Mouse (Mus musculus) heart, adult 9 months (tissue): ENCODE results near the gene Snd1.

Experiments used
- DNase-seq, 2 experiments: peaks; one replicate each; pipeline ENCODE4 v3.0.0; 2022; ENCODE audit warnings: low spot score in 2 of 2

The Snd1 gene

GRCm38 (mm10) chr6:28546943-28547342 lies 72.0 kb downstream of the Snd1 start:
- DNase-seq = no peak

GRCm38 (mm10) chr6:28549374-28549773 lies 74.4 kb downstream of the Snd1 start:
- DNase-seq = no peak

- no peak for DNase-seq
Observed at GRCm38 (mm10) chr6:28550255-28551004, 75.5 kb downstream of the Snd1 start.

- no peak for DNase-seq
Observed at GRCm38 (mm10) chr6:28554470-28554869, 79.5 kb downstream of the Snd1 start.

GRCm38 (mm10) chr6:28555002-28555401 lies 80.1 kb downstream of the Snd1 start:
- no peak for DNase-seq

GRCm38 (mm10) chr6:28555428-28555827 lies 80.5 kb downstream of the Snd1 start:
- DNase-seq = no peak

- no peak for DNase-seq
Observed at GRCm38 (mm10) chr6:28557728-28558127, 82.8 kb downstream of the Snd1 start.

- DNase-seq = no peak
Observed at GRCm38 (mm10) chr6:28559419-28559818, 84.5 kb downstream of the Snd1 start.

- no peak for DNase-seq
Observed at GRCm38 (mm10) chr6:28561291-28561995, 86.5 kb downstream of the Snd1 start.

- no peak for DNase-seq
Observed at GRCm38 (mm10) chr6:28562323-28563044, 87.5 kb downstream of the Snd1 start.

- DNase-seq = no peak
Observed at GRCm38 (mm10) chr6:28567978-28568377, 93.0 kb downstream of the Snd1 start.

GRCm38 (mm10) chr6:28571946-28572345 lies 97.0 kb downstream of the Snd1 start:
- no peak for DNase-seq

- peak in 1 of 2 experiments; percentile 16 for DNase-seq
Observed at GRCm38 (mm10) chr6:28572991-28573759, 98.2 kb downstream of the Snd1 start.

GRCm38 (mm10) chr6:28576356-28577264 lies 101.7 kb downstream of the Snd1 start:
- DNase-seq = no peak

- no peak for DNase-seq
Observed at GRCm38 (mm10) chr6:28582847-28583246, 107.9 kb downstream of the Snd1 start.

- no peak for DNase-seq
Observed at GRCm38 (mm10) chr6:28583399-28583798, 108.5 kb downstream of the Snd1 start.

GRCm38 (mm10) chr6:28586806-28587205 lies 111.9 kb downstream of the Snd1 start:
- no peak for DNase-seq

- no peak for DNase-seq
Observed at GRCm38 (mm10) chr6:28588494-28589171, 113.7 kb downstream of the Snd1 start.

- DNase-seq = no peak
Observed at GRCm38 (mm10) chr6:28592323-28592893, 117.5 kb downstream of the Snd1 start.

GRCm38 (mm10) chr6:28593708-28594107 lies 118.8 kb downstream of the Snd1 start:
- DNase-seq = no peak
